13 mouse cellular contexts compared by ENCODE assay signal in the genomic region with DNA sequence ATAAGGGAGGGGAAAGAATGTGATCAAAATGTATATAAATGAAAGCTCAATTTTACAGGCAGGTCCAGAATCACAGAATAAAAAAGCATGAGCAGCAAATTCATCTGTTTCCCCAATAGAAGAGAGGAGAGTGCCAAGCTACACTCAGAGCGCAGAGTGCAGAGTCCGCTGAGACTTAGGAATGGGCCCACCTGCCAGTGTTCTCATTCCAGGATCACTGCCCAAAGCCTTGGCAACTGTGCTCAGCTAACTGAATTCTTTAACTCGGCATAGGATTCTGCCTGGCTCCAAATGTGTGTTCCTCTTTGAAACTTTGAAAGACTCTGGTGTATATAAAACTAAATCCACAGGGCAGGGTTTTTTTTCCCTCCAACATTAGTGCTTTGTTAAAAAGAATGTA.
DNase-seq lines count a peak whose midpoint lies in the region; ATAC-seq and TF ChIP-seq lines count a peak whose summit lies in the region.
"Had no signal": no experiment of that assay in that cellular context is flagged by ENCODE, and none has a peak within 500 bp of the region (broad histone marks: within the 10 kb centered on the region; RNA-seq: fewer than 3 reads in every experiment).

No protein-coding gene starts in this region.

- H3K4me1 ChIP-seq in liver, adult 2 months (ENCODE audit: control insufficient read depth, insufficient read depth, low read length) = no peaks in the 10 kb centered on the region
- H3K4me1 ChIP-seq: stomach, embryonic 15.5 days had no signal

- no peak overlapping the region for H3K27ac ChIP-seq in liver, adult 2 months (replicated peaks; ENCODE audit: insufficient read depth, low read depth, low read length)
- H3K27ac ChIP-seq: stomach, embryonic 15.5 days had no signal

- DNase-seq in gastrocnemius, postnatal 10 days = peak; percentile 12
- no peak for DNase-seq in gastrocnemius, postnatal 25 days
- peak; percentile 18 for DNase-seq in liver, adult 2 months (ENCODE audit: extremely low read depth, low read depth, low spot score)
- no peak for DNase-seq in liver
- peak; percentile 13 for DNase-seq in cerebellum, adult 9-11 months
- DNase-seq in kidney, postnatal 36 days = peak; percentile 42 to 65
- DNase-seq in urinary bladder, postnatal 25 days (ENCODE audit: low spot score) = no peak
- DNase-seq: right cerebral cortex, postnatal 14 days had no signal

- H3K79me2 ChIP-seq in liver, adult 2 months (ENCODE audit: control insufficient read depth, insufficient read depth, low read length) = no peaks in the 10 kb centered on the region

- WGBS in liver, adult 2 months = 72% methylated on average over 3 of the region's 3 CpGs

- H3K27me3 ChIP-seq in liver, adult 2 months (ENCODE audit: control insufficient read depth, insufficient read depth, low read length) = no peaks in the 10 kb centered on the region
- H3K27me3 ChIP-seq: stomach, embryonic 15.5 days had no signal

- H3K36me3 ChIP-seq in liver, adult 2 months (ENCODE audit: control insufficient read depth, insufficient read depth, low read length) = no peaks in the 10 kb centered on the region
- H3K36me3 ChIP-seq: stomach, embryonic 15.5 days had no signal

- no peak for TF ChIP-seq POLR2A in liver, adult 2 months (IDR thresholded peaks at IDR 0.05; ENCODE audit: extremely low read depth, insufficient read depth, low read length)

- ATAC-seq in megakaryocyte progenitor cell, adult 5-6 weeks (replicated peaks; ENCODE audit: poor library complexity) = no peak
- ATAC-seq: CD4-positive, CD25-positive, alpha-beta regulatory T cell, adult 4 months; midbrain, embryonic 16.5 days had no signal

- H3K4me3 ChIP-seq in liver, adult 2 months (ENCODE audit: insufficient read depth, low read depth, low read length) = no peak overlapping the region
- H3K4me3 ChIP-seq: erythroblast, embryonic 14.5 days; stomach, embryonic 15.5 days had no signal

- H3K9ac ChIP-seq in liver, adult 2 months (ENCODE audit: low read depth, low read length) = no peak overlapping the region
- H3K9ac ChIP-seq: stomach, embryonic 15.5 days had no signal

- no peak for TF ChIP-seq CTCF in liver, adult 2 months (IDR thresholded peaks at IDR 0.05; ENCODE audit: low read depth, low read length)

Comparison
In these comparisons a context has a peak if more than half of its experiments do, and no peak if none do; other contexts are left out.
1. DNase-seq: peak in gastrocnemius, postnatal 10 days (single experiment), liver, adult 2 months (single experiment), cerebellum, adult 9-11 months (single experiment) and kidney, postnatal 36 days (2 of 2); none in gastrocnemius, postnatal 25 days (single experiment), liver (single experiment) and urinary bladder, postnatal 25 days (single experiment).